Mouse (Mus musculus) heart, postnatal 0 days (tissue): Measurements from ENCODE around the gene Snx27. TPM values are rescaled to one million over a fixed set of nuclear protein-coding genes. Genes with fewer than 3 reads are reported as not detected.

Source experiments
- ATAC-seq: fragments of 200-750 bp; cut with Nextera tagmentation; 2 replicates; pipeline ENCODE4 v1.8.0; 2017; ENCODE audit warnings: low read depth, moderate number of reproducible peaks, moderate library complexity; ENCODE audit not compliant: insufficient read depth
- DNase-seq: peaks from one replicate; pipeline ENCODE4 v3.0.0-alpha.2; 2016; ENCODE audit warnings: low spot score
- H3K27ac ChIP-seq: fragments of 300-500 bp; sonication (generic); 2 replicates; pipeline ENCODE4 v1.5.1; 2014; ENCODE audit warnings: low read depth, mild to moderate bottlenecking
- H3K27me3 ChIP-seq: fragments of 300-500 bp; sonication (generic); 2 replicates; pipeline ENCODE4 v1.6.1; 2014; ENCODE audit warnings: low read length, mixed read lengths; ENCODE audit not compliant: control insufficient read depth, insufficient read depth
- H3K36me3 ChIP-seq: fragments of 300-500 bp; sonication (generic); replicated peaks from 2 replicates; pipeline ENCODE4 v1.6.1; 2014; ENCODE audit warnings: low read length, mixed read lengths; ENCODE audit not compliant: control insufficient read depth, insufficient read depth
- H3K4me1 ChIP-seq: fragments of 300-500 bp; sonication (generic); 2 replicates; pipeline ENCODE4 v1.6.1; 2014; ENCODE audit warnings: antibody characterized with exemption; ENCODE audit not compliant: control insufficient read depth, insufficient read depth
- H3K4me2 ChIP-seq: fragments of 300-500 bp; sonication (generic); 2 replicates; pipeline ENCODE4 v1.6.1; 2014; ENCODE audit warnings: low read depth, mild to moderate bottlenecking, low read length, moderate library complexity
- H3K4me3 ChIP-seq: fragments of 300-500 bp; sonication (generic); 2 replicates; pipeline ENCODE4 v1.5.1; 2014; ENCODE audit warnings: low read depth, low read length
- H3K9ac ChIP-seq: fragments of 300-500 bp; sonication (generic); replicated peaks from 2 replicates; pipeline ENCODE4 v1.6.1; 2014; ENCODE audit warnings: low read depth, low read length, mixed read lengths
- H3K9me3 ChIP-seq: fragments of 300-500 bp; sonication (generic); replicated peaks from 2 replicates; pipeline ENCODE4 v1.6.1; 2016; ENCODE audit warnings: low read length; ENCODE audit not compliant: control insufficient read depth
- CTCF ChIP-seq: IDR thresholded peaks from 2 replicates; pipeline ENCODE4 v1.5.1; 2016; ENCODE audit warnings: antibody characterized with exemption, control low read depth, low read depth
- EP300 ChIP-seq: IDR thresholded peaks from 2 replicates; pipeline ENCODE4 v1.6.1; 2016; ENCODE audit warnings: antibody characterized with exemption, low read depth
- WGBS: fragments of 180-500 bp; shearing (Covaris S2); extraction: QIAGEN DNeasy Blood & Tissue Kit; methylation state at CpG from one replicate; pipeline ENCODE4 v1.1.7; 2014; 5-methylcytosine and 5-hydroxymethylcytosine counted together
- polyA plus RNA-seq: library from polyadenylated mRNA; unstranded; fragments of >200 nt; fragmentation: Nextera tagmentation; extraction: Ambion mirVana; gene quantifications from 2 replicates; pipeline ENCODE4 v1.2.1, GENCODE M21; 2015
- total RNA-seq: library from RNA; depleted of rRNA; stranded (reverse); fragments of >200 nt; gene quantifications from 2 replicates; pipeline ENCODE4 v1.2.3, GENCODE M21; 2014; ENCODE audit warnings: low replicate concordance

Snx27 gene
- total and polyA plus RNA-seq, 2 experiments from 2014 or later, result 17.2 to 18.1 TPM

GRCm38 (mm10) chr3:94482764-94483385, 99.6 kb downstream of the Snx27 start:
- 66% methylated on average over 17 of the region's 17 CpGs for WGBS
- no peaks in the 10 kb centered on the region for H3K9me3 ChIP-seq
- H3K4me3 ChIP-seq, result no peak overlapping the region
- no peak for TF ChIP-seq EP300
- TF ChIP-seq CTCF, result no peak
- DNase-seq, result no peak
- peaks cover 31% of the 10 kb centered on the region for H3K27me3 ChIP-seq
- no peak overlapping the region for H3K27ac ChIP-seq
- no peak overlapping the region for H3K9ac ChIP-seq
- no peak overlapping the region for H3K4me2 ChIP-seq
- ATAC-seq, result no peak
- 0 out of 2 replicates have a peak, but pooled peaks cover 10% of the 10 kb centered on the region for H3K4me1 ChIP-seq
- H3K36me3 ChIP-seq, result no peaks in the 10 kb centered on the region

DNA sequence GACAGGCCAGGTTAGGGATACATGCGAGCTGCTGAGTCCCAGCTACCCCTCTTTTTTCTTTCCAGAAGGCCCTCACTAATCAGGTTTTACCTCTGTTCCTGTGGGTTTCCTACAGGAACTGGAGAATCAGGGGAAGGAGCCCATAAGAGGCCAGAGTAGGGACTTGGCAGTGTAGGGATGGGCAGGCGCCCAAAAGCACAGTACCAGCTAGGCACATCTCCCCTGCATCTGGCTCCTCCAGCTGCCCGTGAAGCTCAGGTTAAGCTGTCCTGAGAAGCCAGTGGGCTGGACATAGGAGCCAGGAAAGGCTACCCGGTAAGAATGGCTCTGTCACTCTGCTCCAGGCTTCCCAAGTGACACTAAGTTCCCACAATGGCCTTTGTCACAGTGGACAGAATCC, 101.1 kb downstream of the Snx27 start:
- no peak overlapping the region for H3K4me3 ChIP-seq
- H3K27me3 ChIP-seq, result peaks cover 31% of the 10 kb centered on the region
- H3K27ac ChIP-seq, result no peak overlapping the region
- H3K4me1 ChIP-seq, result 0 out of 2 replicates have a peak, but pooled peaks cover 10% of the 10 kb centered on the region
- TF ChIP-seq EP300 (no peak), CTCF (no peak)
- H3K36me3 ChIP-seq, result no peaks in the 10 kb centered on the region
- ATAC-seq (no peak), DNase-seq (no peak)
- H3K4me2 ChIP-seq, result no peak overlapping the region
- H3K9me3 ChIP-seq, result no peaks in the 10 kb centered on the region
- 56% methylated on average over 4 of the region's 4 CpGs for WGBS
- no peak overlapping the region for H3K9ac ChIP-seq

DNA sequence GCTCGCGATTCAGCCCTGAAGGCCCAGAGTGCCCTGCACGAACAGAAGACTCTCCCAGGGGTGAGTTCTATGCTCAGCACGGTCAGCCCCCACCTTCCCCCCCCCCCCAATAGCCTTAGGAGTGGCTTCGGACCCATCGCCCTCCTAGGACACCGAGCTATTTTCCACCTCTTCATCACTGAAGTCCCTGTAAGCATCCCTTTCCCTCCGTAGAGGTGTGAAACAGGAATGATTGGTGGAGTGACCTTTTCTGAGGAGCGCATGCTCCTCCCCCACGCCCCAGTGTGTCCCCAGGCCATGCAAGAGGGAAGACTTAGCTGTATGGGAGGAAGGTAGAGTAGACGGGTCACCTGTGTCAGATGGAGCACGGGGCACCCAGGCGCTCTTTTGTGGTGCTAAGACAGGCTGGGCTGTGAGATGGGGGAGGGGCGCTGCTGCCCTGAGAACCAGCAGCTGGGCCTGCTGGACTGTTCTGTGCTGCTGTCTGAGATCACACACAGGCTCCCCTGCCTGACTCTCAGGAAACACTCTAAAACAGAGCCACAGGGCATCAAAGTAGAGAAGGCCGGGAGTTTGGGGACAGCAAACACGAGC, 102.1 kb downstream of the Snx27 start, which contains the start of gene Riiad1:
Gene Riiad1, minus strand, starts transcription at position 51 of the 594 bp plus-strand sequence.
- Histone ChIP-seq H3K27ac (no peak within 1 kb of the TSS), H3K4me3 (no peak within 1 kb of the TSS)
- no peak for ATAC-seq

DNA sequence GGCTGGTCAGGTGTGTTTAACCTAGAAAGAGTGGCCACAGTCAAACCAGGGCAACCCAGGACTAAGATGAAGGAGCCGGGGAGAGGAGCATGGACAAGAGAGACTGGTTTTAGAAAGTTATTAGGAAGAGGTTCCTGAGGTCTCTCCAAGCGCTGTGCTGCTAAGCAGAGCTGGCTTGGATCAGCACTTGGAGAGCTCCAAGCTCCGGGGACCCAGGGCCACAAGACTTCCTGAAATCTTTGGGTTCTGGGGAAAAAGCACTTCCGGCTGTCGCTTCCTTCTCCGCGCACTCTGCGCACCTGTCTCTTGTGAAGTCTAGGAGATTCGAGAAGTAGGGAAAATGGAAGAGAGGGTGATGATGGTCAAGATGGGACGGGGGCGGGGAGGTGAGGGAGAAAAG, 103.0 kb downstream of the Snx27 start:
- H3K9me3 ChIP-seq, result no peaks in the 10 kb centered on the region
- no peak overlapping the region for H3K27ac ChIP-seq
- H3K4me2 ChIP-seq, result 0 out of 2 replicates have a peak overlapping the region, but pooled peaks have one; percentile 16
- 0 out of 2 replicates have a peak, but pooled peaks cover 10% of the 10 kb centered on the region for H3K4me1 ChIP-seq
- TF ChIP-seq CTCF (no peak), EP300 (no peak)
- DNase-seq (no peak), ATAC-seq (no peak)
- H3K36me3 ChIP-seq, result no peaks in the 10 kb centered on the region
- no peak overlapping the region for H3K4me3 ChIP-seq
- no peak overlapping the region for H3K9ac ChIP-seq
- 2% methylated on average over 11 of the region's 11 CpGs for WGBS
- H3K27me3 ChIP-seq, result peaks cover 31% of the 10 kb centered on the region

More for the DNA sequence above, 102.1 kb downstream of the Snx27 start, which contains the start of gene Riiad1:
- 14% methylated on average over 16 of the region's 16 CpGs for WGBS
- H3K4me1 ChIP-seq, result 0 out of 2 replicates have a peak, but pooled peaks cover 10% of the 10 kb centered on the region
- DNase-seq, result no peak
- TF ChIP-seq EP300, result no peak
- TF ChIP-seq CTCF, result no peak
- H3K4me2 ChIP-seq, result 0 out of 2 replicates have a peak within 1 kb of the TSS, but pooled peaks have one; percentile 16
- H3K27me3 ChIP-seq, result peaks cover 31% of the 10 kb centered on the region
- H3K9me3 ChIP-seq, result no peaks in the 10 kb centered on the region
- H3K9ac ChIP-seq, result no peak within 1 kb of the TSS
- no peaks in the 10 kb centered on the region for H3K36me3 ChIP-seq

GRCm38 (mm10) chr3:94478591-94479169, 103.8 kb downstream of the Snx27 start:
- no peak for TF ChIP-seq CTCF
- DNase-seq (no peak), ATAC-seq (no peak)
- Histone ChIP-seq H3K36me3 (no peaks in the 10 kb centered on the region), H3K4me2 (no peak overlapping the region), H3K27me3 (peaks cover 31% of the 10 kb centered on the region), H3K27ac (no peak overlapping the region), H3K9me3 (no peaks in the 10 kb centered on the region), H3K4me1 (peaks cover 14% of the 10 kb centered on the region; the same call in 1 of the 2 replicates), H3K4me3 (no peak overlapping the region), H3K9ac (no peak overlapping the region)
- 19% methylated on average over 9 of the region's 9 CpGs for WGBS
